Mouse (Mus musculus) gastrocnemius, adult 2 months (tissue): ENCODE results near the gene Prph. TPM values are rescaled to one million over a fixed set of nuclear protein-coding genes. Genes with fewer than 3 reads are reported as not detected.

Experiments used
- DNase-seq: peaks from one replicate; pipeline ENCODE4 v3.0.0; 2022
- H3K27ac ChIP-seq: fragments of 200-600 bp; 2 replicates; pipeline ENCODE4 v1.8.1; 2022; ENCODE audit warnings: mild to moderate bottlenecking
- H3K4me3 ChIP-seq: fragments of 200-600 bp; 2 replicates; pipeline ENCODE4 v1.8.1; 2022; ENCODE audit warnings: mild to moderate bottlenecking, moderate library complexity
- CTCF ChIP-seq: fragments of 200-600 bp; IDR thresholded peaks from 2 replicates; pipeline ENCODE4 v1.8.1; 2022; ENCODE audit warnings: antibody characterized with exemption, mild to moderate bottlenecking, moderate library complexity
- intact Hi-C: fragments of 180-260 bp; cut with DNase I; formaldehyde crosslinking; loops from one replicate; pipeline ENCODE4 v1.15.1; 2025
- total RNA-seq, 2 experiments: library from RNA; stranded (reverse); gene quantifications; 2 replicates each; pipeline ENCODE4 v1.2.3; 2021

The Prph gene
- total RNA-seq, 2 experiments from 2014 or later: 0.31 to 1.2 TPM

DNA sequence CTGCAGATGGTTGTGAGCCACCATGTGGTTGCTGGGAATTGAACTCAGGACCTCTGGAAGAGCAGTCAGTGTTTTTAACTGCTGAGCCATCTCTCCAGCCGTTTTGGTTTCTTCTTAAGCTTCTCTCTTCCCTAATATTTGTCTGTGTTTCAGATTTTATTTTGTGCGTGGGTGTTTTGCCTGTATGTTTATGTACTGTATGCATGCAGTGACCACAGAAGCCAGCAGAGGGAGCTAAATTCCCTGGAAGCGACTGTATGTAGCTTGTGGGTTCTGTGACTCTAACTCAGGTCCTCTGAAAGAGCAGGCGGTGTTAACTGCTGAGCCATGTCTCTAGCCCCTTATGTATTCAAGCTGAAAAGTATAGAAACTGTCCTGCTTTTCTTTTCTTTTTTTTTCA, 28.7 kb upstream of the Prph start:
- no peak for DNase-seq
- intact Hi-C loops: no loop called here
- no peak overlapping the region for H3K27ac ChIP-seq
- TF ChIP-seq CTCF: peak; percentile 68
- H3K4me3 ChIP-seq: no peak overlapping the region

DNA sequence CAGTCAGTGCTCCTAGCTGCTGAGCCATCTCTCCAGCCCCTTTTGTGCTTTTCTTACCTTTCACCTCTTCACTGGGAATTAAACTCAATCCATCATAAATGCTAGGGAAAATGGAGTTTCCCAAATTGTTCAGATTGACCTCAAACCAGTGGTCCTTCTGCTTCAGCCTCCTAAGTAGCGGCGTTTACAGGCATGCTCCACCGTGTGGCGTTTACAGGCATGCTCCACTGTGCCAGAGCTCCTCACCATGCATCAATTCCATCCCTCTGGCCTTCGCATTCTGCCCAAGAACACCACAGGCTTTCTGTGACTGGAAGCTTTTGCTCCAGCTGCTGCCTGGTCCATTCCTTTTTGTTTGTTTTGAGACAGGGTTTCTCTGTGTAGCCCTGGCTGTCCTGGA, 27.9 kb upstream of the Prph start:
- Histone ChIP-seq H3K4me3 (no peak overlapping the region), H3K27ac (no peak overlapping the region)
- intact Hi-C loops: no loop called here
- TF ChIP-seq CTCF: no peak
- DNase-seq: no peak

DNA sequence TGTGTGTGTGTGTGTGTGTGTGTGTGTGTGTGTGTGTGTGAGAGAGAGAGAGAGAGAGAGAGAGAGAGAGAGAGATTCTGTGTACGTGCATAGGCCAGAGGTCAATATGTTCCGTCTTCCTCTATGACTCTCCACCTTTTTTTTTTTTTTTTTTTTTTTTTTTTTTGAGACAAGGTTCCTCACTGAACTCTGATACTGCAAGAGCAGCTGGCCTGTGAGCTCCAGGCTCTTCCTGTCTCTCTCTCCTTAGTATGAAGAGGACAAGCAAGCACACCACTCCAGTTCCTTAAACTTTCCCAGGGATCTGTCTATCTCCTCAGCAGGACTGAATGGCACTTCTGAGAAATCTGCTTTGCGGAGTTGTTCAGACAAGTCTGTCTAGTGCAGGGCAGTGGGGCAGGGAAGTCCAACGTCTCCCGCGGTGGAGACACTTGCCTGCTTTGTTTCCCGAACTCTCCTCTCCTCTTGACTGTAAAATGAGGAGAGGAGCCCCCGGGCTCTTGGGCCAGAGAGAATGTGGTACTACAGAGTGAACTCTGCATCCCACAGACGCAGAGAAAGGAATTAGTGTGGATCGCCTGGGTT, 26.0 kb upstream of the Prph start:
- peak overlapping the region; percentile 89 for H3K4me3 ChIP-seq
- TF ChIP-seq CTCF: no peak
- intact Hi-C loops: no loop called here
- no peak for DNase-seq
- H3K27ac ChIP-seq: peak overlapping the region; percentile 90

DNA sequence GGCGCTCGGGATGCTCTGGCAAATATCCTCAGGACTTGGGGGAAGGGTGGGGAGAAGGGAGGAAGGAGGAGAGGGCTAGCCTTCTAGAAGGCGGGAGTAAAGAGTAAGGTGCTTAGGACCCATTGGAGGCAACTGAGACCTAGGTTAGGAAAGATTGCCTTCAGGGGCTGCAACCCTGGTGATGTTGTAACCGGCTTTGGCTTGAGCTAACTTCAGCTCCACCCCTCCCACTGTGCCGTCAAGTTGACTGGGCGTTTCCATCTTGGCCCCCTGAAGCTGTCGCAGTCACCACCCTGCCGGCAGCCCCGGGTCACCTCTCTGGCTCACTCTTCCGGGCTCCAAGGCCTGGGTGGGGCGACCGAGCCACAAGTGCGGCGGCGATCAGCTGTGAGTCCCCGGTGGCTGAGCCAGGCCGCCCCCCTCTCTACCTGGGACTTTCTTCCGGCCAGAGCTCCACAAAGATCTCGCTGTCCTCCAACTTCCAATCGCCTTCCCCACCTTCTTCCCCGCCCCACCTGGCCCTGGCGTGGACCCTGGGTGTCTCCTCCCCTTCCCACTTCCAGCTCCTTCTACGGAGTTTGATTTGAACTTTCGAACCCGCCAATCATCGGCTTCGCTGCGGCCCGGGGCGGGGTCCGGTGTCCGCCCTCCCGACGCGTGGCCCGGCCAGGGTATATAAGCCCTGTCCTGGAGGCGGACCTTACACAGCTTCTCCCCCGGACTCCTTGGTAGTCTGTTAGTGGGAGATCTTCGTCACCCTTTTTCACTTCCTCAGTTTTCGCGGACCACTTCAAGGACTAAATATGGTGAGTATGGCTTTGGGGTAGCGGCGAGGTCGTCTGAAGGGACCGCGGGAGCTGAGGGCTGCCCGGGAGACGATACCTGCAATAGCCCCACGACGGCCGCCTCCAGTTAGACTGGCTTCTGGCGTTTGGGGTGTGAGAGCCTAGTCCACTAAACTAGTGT, 25.1 kb upstream of the Prph start, which contains the start of gene Tuba1c:
Gene Tuba1c (plus strand): TSS at position 273 of the 966 bp plus-strand sequence.
- peak within 1 kb of the TSS; percentile 89 for H3K4me3 ChIP-seq
- intact Hi-C loops: no loop called here
- peak; percentile 97 for DNase-seq
- TF ChIP-seq CTCF: no peak
- peak within 1 kb of the TSS; percentile 90 for H3K27ac ChIP-seq

DNA sequence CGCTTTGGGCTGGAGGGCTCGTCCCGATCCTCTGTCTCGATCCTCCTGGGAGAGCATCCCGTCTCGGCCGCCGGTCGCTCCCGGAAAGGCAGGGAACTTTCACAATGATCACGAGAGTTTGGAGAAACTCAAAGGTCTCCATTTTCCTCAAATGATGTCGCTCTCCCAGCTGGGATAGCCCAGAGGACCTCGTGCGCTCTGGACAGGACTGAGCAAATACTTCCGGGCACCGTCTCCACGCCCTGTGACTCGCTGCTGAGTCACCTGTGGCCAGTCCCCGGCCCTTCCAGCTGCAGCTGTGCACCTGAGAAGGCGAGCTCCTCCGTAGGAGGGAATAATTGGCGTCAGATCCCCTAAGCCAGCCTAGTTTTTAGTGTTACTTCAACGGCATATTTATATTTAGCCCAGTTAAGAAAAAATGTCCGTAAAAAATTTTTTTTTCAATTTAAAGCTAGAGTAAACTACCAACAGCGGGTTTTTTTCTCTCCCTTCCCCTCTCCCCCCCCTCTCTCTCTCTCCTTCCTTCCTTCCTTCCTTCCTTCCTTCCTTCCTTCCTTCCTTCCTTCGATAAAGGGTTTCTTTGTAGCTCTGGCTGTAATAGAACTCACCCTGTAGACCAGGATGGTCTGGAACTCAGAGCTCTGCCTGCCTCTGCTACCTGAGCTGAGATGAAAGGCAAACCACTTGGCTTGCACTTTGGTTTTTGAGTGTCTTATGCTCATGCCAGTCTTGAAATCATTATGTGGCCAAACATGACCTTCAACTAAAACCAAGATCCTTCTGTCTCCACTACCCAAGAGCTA, 24.2 kb upstream of the Prph start:
- Histone ChIP-seq H3K4me3 (peak overlapping the region; percentile 89), H3K27ac (peak overlapping the region; percentile 90)
- DNase-seq: peak; percentile 65
- no peak for TF ChIP-seq CTCF
- intact Hi-C loops: no loop called here

DNA sequence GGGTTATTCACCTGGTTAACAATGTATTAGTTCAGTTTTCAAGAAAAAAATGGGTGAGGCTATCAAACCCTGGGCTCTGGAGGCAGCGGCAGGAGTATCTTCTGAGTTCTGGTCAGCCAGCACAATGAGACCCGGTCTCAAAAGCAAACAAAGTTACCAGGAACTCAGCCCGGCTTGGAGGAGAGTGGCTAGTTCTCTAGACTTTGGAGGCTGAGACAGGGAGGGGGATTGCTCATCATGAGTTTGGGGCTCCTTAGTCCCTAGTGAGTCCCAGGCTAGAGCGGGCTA, 23.6 kb upstream of the Prph start:
- H3K27ac ChIP-seq: no peak overlapping the region
- intact Hi-C loops: no loop called here
- TF ChIP-seq CTCF: no peak
- DNase-seq: no peak
- peak overlapping the region; percentile 89 for H3K4me3 ChIP-seq

DNA sequence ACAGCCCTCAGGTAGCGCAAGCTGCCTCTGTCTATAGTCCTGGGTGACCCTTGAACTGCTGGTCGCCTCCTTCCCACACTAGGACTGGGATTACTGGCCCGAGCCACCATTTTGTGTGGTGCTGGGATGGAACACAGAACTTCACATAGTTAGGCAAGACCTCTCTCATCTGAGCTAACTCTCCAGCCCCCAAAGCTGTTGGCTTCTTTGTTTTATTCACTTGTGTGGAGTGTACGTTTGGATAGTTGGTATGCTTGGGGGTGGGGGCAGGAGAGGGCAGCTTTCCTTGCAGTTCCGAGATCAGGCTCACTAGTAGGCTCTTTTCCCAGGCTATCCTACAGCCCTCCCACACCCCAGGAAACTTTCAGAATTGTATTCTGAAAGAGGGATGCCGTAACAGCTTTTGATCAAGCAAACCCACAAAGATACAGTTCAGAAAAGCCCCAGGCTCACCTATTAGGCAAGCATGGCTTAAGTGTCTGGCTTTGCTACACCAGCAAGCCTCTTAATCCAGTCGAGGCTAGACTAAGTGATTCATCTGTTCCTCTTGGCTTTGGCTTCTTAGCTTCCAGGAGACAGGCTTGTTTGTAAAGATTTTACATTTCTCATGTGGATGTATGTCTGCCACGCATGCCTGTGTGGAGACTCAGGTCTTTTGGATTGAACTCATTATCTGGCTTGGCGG, 22.8 kb upstream of the Prph start:
- Histone ChIP-seq H3K27ac (0 out of 2 replicates have a peak overlapping the region, but pooled peaks have one; percentile 28), H3K4me3 (peak overlapping the region; percentile 89; the same call in 1 of the 2 replicates)
- TF ChIP-seq CTCF: no peak
- intact Hi-C loops: no loop called here
- no peak for DNase-seq

DNA sequence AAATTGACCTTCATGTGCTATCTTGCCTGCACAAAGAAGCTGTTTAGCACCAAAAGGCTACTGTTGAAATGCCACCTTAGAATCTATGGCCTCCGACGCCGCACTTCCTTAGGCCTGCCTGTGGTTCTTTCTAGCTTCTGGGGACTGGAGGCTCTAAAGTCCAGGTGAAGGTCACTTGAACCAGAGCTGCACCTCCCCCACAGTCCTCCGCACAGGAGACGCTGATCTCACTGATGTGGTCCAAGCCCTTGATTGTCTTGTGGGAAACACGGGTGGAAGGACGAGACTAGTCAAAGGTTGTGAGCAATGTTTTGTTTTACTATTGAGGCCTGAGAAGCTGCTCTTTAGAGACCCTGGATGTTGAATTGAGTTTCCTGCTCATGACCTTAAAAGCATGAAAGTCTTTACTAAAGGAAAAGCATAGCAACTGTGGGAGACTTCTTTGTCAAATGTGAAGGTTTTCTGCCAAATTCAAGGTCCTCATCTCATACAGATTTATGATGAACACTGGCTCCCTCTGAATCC, 22.2 kb upstream of the Prph start:
- TF ChIP-seq CTCF: no peak
- intact Hi-C loops: no loop called here
- H3K4me3 ChIP-seq: peak overlapping the region; percentile 89
- H3K27ac ChIP-seq: 0 out of 2 replicates have a peak overlapping the region, but pooled peaks have one; percentile 28
- no peak for DNase-seq

DNA sequence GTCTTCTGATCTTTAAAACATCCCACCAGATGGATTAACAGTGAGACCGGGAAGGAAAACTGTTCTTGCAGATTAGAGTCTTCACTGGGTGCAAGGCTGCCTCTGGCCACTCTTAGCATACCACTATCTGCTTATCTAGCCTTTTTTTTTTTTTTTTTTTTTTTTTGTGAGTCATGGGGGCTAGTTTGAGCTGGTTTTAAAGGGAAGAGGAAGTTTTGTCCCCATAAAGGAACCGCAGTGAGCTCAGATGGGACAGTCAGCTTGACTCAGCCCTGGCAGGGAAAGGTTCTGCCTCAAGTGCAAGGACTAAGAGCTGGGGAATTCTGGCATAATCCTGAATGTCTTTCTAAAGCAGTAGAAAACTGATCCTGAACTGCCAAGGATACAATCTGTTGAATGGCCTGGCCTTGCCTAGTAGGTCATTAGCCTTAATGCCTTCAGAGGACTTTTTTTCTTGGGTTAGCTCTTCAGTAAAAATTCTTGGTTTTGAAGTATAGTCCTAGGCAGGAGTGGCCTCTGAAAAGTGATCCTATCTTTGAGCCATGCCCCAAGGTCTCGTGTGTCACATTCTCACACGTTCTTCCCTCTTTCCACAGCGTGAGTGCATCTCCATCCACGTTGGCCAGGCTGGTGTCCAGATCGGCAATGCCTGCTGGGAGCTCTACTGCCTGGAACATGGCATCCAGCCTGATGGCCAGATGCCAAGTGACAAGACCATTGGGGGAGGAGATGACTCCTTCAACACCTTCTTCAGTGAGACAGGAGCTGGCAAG, 21.3 kb upstream of the Prph start:
- Histone ChIP-seq H3K27ac (no peak overlapping the region), H3K4me3 (no peak overlapping the region)
- intact Hi-C loops: no loop called here
- DNase-seq: no peak
- no peak for TF ChIP-seq CTCF

DNA sequence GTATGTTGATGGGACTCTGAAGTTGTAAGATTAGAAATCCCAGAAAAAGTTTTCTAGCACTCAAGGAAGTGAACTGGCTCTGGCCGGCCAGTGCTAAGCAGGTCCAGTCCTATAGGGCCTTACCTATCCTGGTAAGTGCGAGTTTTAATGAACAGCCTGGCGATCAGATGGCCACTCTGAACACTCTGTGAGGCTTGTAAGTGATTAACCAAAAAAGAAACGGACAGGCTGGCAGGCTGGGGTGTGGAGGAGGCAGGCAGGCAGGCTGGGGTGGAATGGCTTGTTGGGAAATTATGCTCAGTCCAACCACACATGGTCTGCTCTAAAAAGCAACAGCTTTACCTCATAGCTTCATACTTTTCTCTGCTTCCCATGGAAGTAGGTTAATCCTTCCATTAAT, 19.5 kb upstream of the Prph start:
- intact Hi-C loops: no loop called here
- H3K27ac ChIP-seq: no peak overlapping the region
- DNase-seq: no peak
- H3K4me3 ChIP-seq: no peak overlapping the region
- TF ChIP-seq CTCF: no peak

DNA sequence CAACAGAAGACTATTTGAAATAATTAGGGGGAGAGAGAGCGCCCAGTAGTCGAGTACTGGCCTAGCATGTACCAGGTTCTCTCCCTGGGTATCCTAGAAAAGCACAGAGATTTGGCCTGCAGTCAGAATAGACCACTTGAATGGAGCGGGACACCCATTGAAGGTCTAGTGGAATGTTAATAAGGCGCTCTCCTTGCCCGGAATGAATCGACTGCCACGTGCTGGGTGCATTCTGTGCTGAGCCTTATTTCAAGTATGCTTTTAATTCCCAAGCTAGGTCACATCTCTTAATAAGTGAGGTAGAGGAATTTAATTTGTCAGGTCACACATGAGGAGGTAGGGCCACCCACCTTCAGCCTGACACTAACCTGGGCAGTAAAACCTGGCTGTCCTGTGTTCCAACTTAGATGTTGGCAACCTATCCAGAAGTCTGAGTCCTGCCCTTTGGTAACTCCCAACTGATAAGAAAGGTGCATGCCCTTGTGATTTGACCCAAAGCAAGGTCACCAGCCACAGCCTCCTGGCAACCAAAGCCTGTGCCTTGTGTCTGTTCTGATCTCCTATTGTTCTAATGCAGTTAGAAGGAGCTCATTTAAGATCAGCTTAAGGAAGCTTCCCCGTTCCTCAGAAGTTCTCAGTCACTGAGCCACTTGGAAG, 18.6 kb upstream of the Prph start:
- no peak for TF ChIP-seq CTCF
- H3K27ac ChIP-seq: no peak overlapping the region
- intact Hi-C loops: no loop called here
- H3K4me3 ChIP-seq: no peak overlapping the region
- no peak for DNase-seq
